Mouse (Mus musculus): Measurements from ENCODE around the gene Oser1. TPM values are rescaled to one million over a fixed set of nuclear protein-coding genes. Genes with fewer than 3 reads are reported as not detected.

Gene Oser1
- 57.1 and 63.8 TPM in 2 replicates for polyA plus RNA-seq (2015; fragmentation: Nextera tagmentation; extraction: Ambion mirVana)

DNA sequence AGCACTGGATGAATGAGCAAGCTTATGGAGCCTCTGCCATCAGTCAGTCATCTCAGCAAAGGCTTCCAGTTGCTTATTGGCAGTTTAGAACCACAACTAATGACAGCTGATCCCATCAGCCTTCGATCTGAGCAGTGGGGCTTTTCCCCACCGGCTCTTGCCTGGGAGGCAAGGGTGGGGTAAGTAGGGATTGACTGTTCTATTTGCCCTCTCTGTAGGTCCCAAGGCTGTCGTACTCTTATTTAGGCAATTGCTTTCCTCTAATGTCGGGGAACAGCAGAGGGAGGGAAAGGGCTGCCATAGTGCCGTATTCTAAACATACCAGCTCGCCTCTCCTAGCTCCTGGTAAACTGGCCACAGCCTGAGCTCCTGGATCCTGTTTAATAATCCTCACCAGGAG, at the start of gene Oser1:
Gene Oser1 (minus strand): TSS at position 101 of the 400 bp plus-strand sequence.
- Histone ChIP-seq H3K9me3 (replicated peaks; ENCODE audit: control insufficient read depth, low read length) (no peaks in the 10 kb centered on the region), H3K4me1 (ENCODE audit: control insufficient read depth, insufficient read depth, low read length) (peaks cover 14% of the 10 kb centered on the region), H3K9ac (ENCODE audit: low read length) (no peak within 1 kb of the TSS), H3K27ac (ENCODE audit: low read length) (no peak within 1 kb of the TSS), H3K4me2 (ENCODE audit: low read depth, low read length) (no peak within 1 kb of the TSS), H3K36me3 (ENCODE audit: control insufficient read depth, insufficient read depth) (no peaks in the 10 kb centered on the region), H3K4me3 (ENCODE audit: low read length) (no peak within 1 kb of the TSS), H3K27me3 (ENCODE audit: control insufficient read depth, insufficient read depth, low read length) (no peaks in the 10 kb centered on the region)
- ATAC-seq (replicated peaks; ENCODE audit: extremely low read depth, insufficient read depth, low FRiP score): no peak
- 83% methylated on average over 6 of the region's 6 CpGs for WGBS

DNA sequence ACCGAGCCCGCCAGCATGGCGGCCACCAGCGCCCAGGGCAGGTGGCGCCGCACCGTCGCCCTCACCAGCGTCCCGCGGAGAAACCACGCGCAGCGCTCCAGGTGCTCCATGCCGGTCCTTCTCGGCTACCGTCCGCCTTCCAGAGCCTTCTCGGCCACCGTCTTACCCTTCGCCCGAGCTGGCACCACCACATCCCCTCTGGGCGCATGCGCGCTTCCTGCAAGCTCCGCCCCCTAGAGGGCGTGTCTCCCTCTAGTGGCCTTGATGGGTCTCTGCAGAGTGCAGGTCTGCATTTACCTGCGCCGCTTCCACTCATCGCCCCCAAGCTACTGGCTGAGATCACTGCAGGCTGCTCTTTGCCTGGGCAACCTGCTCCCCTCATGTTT, 48.0 kb upstream of the Oser1 start, which contains the start of gene Fitm2:
Gene Fitm2 (minus strand): TSS at position 164 of the 386 bp plus-strand sequence.
- no peaks in the 10 kb centered on the region for H3K9me3 ChIP-seq (replicated peaks; ENCODE audit: control insufficient read depth, low read length)
- peak; percentile 94 for ATAC-seq (replicated peaks; ENCODE audit: extremely low read depth, insufficient read depth, low FRiP score)
- H3K9ac ChIP-seq (ENCODE audit: low read length): peak within 1 kb of the TSS; percentile 88
- peak within 1 kb of the TSS; percentile 93 for H3K4me2 ChIP-seq (ENCODE audit: low read depth, low read length)
- H3K27me3 ChIP-seq (ENCODE audit: control insufficient read depth, insufficient read depth, low read length): no peaks in the 10 kb centered on the region
- under 1% methylated on average over 30 of the region's 30 CpGs for WGBS
- H3K4me3 ChIP-seq (ENCODE audit: low read length): peak within 1 kb of the TSS; percentile 78
- H3K4me1 ChIP-seq (ENCODE audit: control insufficient read depth, insufficient read depth, low read length): peaks cover 10% of the 10 kb centered on the region
- H3K36me3 ChIP-seq (ENCODE audit: control insufficient read depth, insufficient read depth): peaks cover 8% of the 10 kb centered on the region; the same call in 1 of the 2 replicates
- H3K27ac ChIP-seq (ENCODE audit: low read length): peak within 1 kb of the TSS; percentile 75

DNA sequence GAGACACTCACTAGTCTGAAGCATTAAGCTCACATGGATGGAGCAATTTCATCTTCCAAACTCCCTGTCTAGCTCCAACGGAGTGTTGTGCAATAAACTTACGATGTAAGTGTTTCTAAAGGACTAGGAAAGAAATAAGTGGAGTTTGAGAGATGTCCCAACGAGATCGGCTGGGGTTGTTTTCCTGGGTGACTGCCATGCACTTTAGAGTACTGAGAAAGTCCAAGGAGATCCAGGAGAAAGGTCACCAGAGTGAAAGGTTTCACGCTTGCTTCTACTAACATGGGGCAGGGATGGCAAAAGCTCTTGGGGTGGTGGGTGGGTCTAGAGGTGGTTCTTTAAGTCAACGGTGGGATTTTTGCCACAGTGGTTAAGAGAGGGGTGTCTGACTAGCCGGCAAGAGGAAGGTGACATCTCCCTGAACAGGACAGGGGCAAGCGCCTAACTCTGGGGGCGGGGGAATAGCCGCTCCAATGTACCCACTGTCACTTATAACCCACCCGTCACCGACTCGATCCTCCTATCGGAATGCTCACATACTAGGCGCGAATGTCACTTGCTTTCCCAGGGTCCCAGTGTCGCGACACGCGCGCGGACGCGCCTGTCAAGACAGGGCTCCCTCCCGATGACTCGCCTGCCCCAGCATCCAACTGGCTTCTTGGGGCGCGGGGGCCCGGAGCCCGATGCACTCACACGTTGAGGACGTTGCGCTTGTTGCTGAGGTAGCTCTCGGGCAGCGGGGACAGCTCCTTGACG, 47.4 kb upstream of the Oser1 start:
- Histone ChIP-seq H3K27ac (ENCODE audit: low read length) (peak overlapping the region; percentile 75), H3K4me3 (ENCODE audit: low read length) (peak overlapping the region; percentile 78), H3K9ac (ENCODE audit: low read length) (peak overlapping the region; percentile 88), H3K36me3 (ENCODE audit: control insufficient read depth, insufficient read depth) (peaks cover 8% of the 10 kb centered on the region; the same call in 1 of the 2 replicates), H3K4me1 (ENCODE audit: control insufficient read depth, insufficient read depth, low read length) (peaks cover 10% of the 10 kb centered on the region), H3K27me3 (ENCODE audit: control insufficient read depth, insufficient read depth, low read length) (no peaks in the 10 kb centered on the region), H3K4me2 (ENCODE audit: low read depth, low read length) (peak overlapping the region; percentile 93), H3K9me3 (replicated peaks; ENCODE audit: control insufficient read depth, low read length) (no peaks in the 10 kb centered on the region)
- WGBS: 5% methylated on average over 36 of the region's 36 CpGs
- no peak; the same call in none of the 2 replicates for ATAC-seq (replicated peaks; ENCODE audit: extremely low read depth, insufficient read depth, low FRiP score)

DNA sequence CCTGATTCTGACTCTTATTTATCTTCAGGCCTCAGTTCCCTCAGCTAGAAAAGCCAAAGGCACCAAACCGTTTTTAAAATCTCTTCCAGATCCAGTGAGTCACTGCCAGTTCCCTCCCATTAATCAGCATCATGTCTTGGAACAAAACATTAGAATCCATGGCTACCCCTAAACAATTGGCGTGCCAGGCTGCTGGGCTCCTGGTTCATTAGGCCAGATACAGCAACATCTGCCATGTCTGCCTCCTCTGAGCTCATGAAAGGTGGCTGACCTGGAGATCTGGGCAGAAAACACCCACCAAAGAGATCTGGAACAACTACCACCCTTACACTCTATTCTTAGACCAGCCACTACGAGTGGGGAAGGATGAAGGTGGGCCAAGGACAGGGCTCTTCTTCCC, 46.6 kb upstream of the Oser1 start:
- H3K36me3 ChIP-seq (ENCODE audit: control insufficient read depth, insufficient read depth): peaks cover 8% of the 10 kb centered on the region; the same call in 1 of the 2 replicates

DNA sequence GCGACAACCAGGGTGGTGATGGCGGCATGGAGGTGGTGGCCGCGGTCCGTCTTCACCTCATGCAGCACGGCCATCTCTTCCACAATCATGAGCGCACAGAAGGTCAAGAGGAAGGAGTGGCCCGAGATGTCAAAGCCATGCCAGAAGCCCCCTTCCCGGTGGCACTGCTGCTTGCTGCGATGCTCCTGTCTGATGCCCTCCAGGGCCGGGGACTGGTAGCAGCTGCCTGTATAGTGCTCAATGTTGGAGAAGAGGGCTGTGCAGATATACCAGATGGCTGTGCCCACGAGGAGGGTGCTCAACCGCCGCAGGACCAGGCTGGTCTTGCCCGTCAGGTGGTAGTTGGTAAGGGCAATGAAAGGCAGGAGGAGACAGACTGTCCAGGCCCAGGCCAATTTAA, 45.2 kb upstream of the Oser1 start:
- Histone ChIP-seq H3K27me3 (ENCODE audit: control insufficient read depth, insufficient read depth, low read length) (no peaks in the 10 kb centered on the region), H3K9ac (ENCODE audit: low read length) (no peak overlapping the region), H3K4me1 (ENCODE audit: control insufficient read depth, insufficient read depth, low read length) (peaks cover 20% of the 10 kb centered on the region), H3K4me3 (ENCODE audit: low read length) (no peak overlapping the region), H3K27ac (ENCODE audit: low read length) (no peak overlapping the region), H3K9me3 (replicated peaks; ENCODE audit: control insufficient read depth, low read length) (no peaks in the 10 kb centered on the region), H3K36me3 (ENCODE audit: control insufficient read depth, insufficient read depth) (peaks cover 8% of the 10 kb centered on the region; the same call in 1 of the 2 replicates), H3K4me2 (ENCODE audit: low read depth, low read length) (no peak overlapping the region)
- no peak for ATAC-seq (replicated peaks; ENCODE audit: extremely low read depth, insufficient read depth, low FRiP score)
- 90% methylated on average over 15 of the region's 15 CpGs for WGBS

More for the DNA sequence above, 46.6 kb upstream of the Oser1 start:
- no peak overlapping the region; the same call in 1 of the 2 replicates for H3K9ac ChIP-seq (ENCODE audit: low read length)
- H3K9me3 ChIP-seq (replicated peaks; ENCODE audit: control insufficient read depth, low read length): no peaks in the 10 kb centered on the region
- H3K4me3 ChIP-seq (ENCODE audit: low read length): peak overlapping the region; percentile 78
- no peak overlapping the region; the same call in 1 of the 2 replicates for H3K27ac ChIP-seq (ENCODE audit: low read length)
- H3K4me2 ChIP-seq (ENCODE audit: low read depth, low read length): peak overlapping the region; percentile 93
- peaks cover 10% of the 10 kb centered on the region for H3K4me1 ChIP-seq (ENCODE audit: control insufficient read depth, insufficient read depth, low read length)
- WGBS: 55% methylated on average over 3 of the region's 3 CpGs
- no peak for ATAC-seq (replicated peaks; ENCODE audit: extremely low read depth, insufficient read depth, low FRiP score)
- no peaks in the 10 kb centered on the region for H3K27me3 ChIP-seq (ENCODE audit: control insufficient read depth, insufficient read depth, low read length)

DNA sequence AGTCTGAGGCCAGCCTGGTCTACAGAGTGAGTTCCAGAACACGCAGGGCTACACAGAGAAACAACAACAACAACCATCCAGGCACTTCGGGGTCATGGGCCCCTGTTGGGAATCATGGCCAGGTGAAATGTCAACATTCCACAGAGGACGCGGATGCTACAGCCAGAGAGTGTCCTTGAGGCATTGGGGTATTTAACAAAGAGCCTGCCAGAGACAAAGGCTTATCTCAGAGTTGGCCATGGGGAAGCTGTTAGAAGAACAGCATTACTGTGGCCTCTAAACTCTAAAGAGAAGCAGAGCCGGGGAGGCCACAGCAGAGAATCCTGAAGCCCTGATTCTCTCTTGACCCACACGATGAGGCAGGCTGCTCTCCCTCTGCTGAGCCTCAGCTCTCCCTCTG, 44.4 kb upstream of the Oser1 start:
- ATAC-seq (replicated peaks; ENCODE audit: extremely low read depth, insufficient read depth, low FRiP score): no peak
- Histone ChIP-seq H3K4me1 (ENCODE audit: control insufficient read depth, insufficient read depth, low read length) (peaks cover 28% of the 10 kb centered on the region), H3K27me3 (ENCODE audit: control insufficient read depth, insufficient read depth, low read length) (no peaks in the 10 kb centered on the region), H3K4me3 (ENCODE audit: low read length) (no peak overlapping the region), H3K9ac (ENCODE audit: low read length) (no peak overlapping the region), H3K9me3 (replicated peaks; ENCODE audit: control insufficient read depth, low read length) (no peaks in the 10 kb centered on the region), H3K36me3 (ENCODE audit: control insufficient read depth, insufficient read depth) (peaks cover 8% of the 10 kb centered on the region; the same call in 1 of the 2 replicates), H3K4me2 (ENCODE audit: low read depth, low read length) (no peak overlapping the region), H3K27ac (ENCODE audit: low read length) (no peak overlapping the region)
- WGBS: 84% methylated on average over 6 of the region's 6 CpGs

DNA sequence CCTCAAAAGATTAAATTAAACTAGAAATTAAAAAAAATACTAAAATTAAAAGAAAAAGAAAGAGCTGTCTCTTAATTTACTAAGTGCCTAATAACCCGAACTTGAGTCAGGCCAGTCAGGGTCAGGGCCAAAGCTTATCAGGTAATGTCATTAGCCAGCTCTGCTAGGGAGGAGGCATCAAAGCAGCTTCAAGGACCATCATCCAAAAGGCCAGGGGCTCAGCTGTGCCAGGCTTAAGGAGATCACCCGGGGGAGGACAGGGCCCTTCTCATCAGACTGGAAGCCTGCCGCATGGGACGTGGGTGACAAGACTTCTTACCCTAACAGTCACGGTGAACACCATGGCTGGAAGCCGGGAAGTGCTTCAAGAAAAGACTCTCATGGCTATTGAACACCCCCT, 43.1 kb upstream of the Oser1 start:
- 76% methylated on average over 6 of the region's 6 CpGs for WGBS

DNA sequence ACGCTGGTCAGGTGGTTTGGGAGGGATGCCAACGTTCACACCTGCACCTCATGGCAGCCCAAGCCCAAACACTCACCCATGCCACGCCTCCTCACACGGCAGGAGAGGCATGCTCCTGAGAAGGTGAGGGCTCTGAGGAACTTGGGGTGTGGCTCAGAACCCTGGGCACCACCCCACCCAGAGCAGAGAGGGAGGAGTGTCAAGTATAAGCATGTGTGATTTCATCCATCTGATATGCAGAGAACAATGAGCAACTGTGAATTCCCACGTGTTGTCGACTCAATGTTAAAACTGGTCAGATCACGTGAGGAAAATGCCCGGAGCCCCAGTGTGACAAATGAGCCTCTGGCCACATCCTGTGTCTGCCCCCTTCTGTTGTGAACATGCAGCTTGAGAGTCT, 42.3 kb upstream of the Oser1 start:
- ATAC-seq (replicated peaks; ENCODE audit: extremely low read depth, insufficient read depth, low FRiP score): no peak
- Histone ChIP-seq H3K4me3 (ENCODE audit: low read length) (no peak overlapping the region), H3K4me2 (ENCODE audit: low read depth, low read length) (no peak overlapping the region), H3K9me3 (replicated peaks; ENCODE audit: control insufficient read depth, low read length) (no peaks in the 10 kb centered on the region), H3K27me3 (ENCODE audit: control insufficient read depth, insufficient read depth, low read length) (no peaks in the 10 kb centered on the region), H3K27ac (ENCODE audit: low read length) (no peak overlapping the region), H3K36me3 (ENCODE audit: control insufficient read depth, insufficient read depth) (peaks cover 8% of the 10 kb centered on the region; the same call in 1 of the 2 replicates), H3K4me1 (ENCODE audit: control insufficient read depth, insufficient read depth, low read length) (peaks cover 31% of the 10 kb centered on the region), H3K9ac (ENCODE audit: low read length) (no peak overlapping the region)
- 45% methylated on average over 8 of the region's 8 CpGs for whole genome bisulfite sequencing

More for the DNA sequence above, 43.1 kb upstream of the Oser1 start:
- no peaks in the 10 kb centered on the region for H3K9me3 ChIP-seq (replicated peaks; ENCODE audit: control insufficient read depth, low read length)
- ATAC-seq (replicated peaks; ENCODE audit: extremely low read depth, insufficient read depth, low FRiP score): no peak
- H3K27me3 ChIP-seq (ENCODE audit: control insufficient read depth, insufficient read depth, low read length): no peaks in the 10 kb centered on the region
- H3K4me1 ChIP-seq (ENCODE audit: control insufficient read depth, insufficient read depth, low read length): peaks cover 32% of the 10 kb centered on the region
- no peak overlapping the region for H3K9ac ChIP-seq (ENCODE audit: low read length)
- H3K27ac ChIP-seq (ENCODE audit: low read length): no peak overlapping the region
- no peak overlapping the region for H3K4me3 ChIP-seq (ENCODE audit: low read length)
- H3K36me3 ChIP-seq (ENCODE audit: control insufficient read depth, insufficient read depth): peaks cover 8% of the 10 kb centered on the region; the same call in 1 of the 2 replicates
- no peak overlapping the region for H3K4me2 ChIP-seq (ENCODE audit: low read depth, low read length)

DNA sequence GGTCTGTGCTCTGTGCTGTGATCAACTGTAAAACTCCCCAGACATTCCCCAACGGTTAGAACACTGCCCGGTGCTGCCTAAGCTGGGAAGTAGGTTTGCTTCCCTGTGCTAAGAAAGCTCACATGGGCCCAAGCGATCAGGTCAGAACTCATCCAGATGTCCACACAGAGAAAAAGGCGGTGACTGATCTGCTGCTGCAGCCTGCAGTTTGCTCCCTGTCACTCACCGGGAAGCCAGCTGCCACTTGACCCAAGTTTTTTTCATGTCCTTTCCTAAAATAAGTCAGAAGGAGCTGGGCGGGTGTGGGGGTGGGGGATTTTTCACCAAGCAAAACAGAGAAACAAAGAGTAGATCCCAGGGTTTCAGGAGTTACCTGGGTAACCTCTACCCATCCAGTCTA, 40.1 kb upstream of the Oser1 start:
- H3K27me3 ChIP-seq (ENCODE audit: control insufficient read depth, insufficient read depth, low read length): no peaks in the 10 kb centered on the region
- H3K9me3 ChIP-seq (replicated peaks; ENCODE audit: control insufficient read depth, low read length): no peaks in the 10 kb centered on the region
- H3K27ac ChIP-seq (ENCODE audit: low read length): peak overlapping the region; percentile 51
- peaks cover 6% of the 10 kb centered on the region; the same call in 1 of the 2 replicates for H3K36me3 ChIP-seq (ENCODE audit: control insufficient read depth, insufficient read depth)
- ATAC-seq (replicated peaks; ENCODE audit: extremely low read depth, insufficient read depth, low FRiP score): peak; percentile 54
- H3K4me1 ChIP-seq (ENCODE audit: control insufficient read depth, insufficient read depth, low read length): peaks cover 22% of the 10 kb centered on the region
- WGBS: 32% methylated on average over 6 of the region's 6 CpGs
- no peak overlapping the region for H3K9ac ChIP-seq (ENCODE audit: low read length)
- peak overlapping the region; percentile 18; the same call in 1 of the 2 replicates for H3K4me2 ChIP-seq (ENCODE audit: low read depth, low read length)
- no peak overlapping the region for H3K4me3 ChIP-seq (ENCODE audit: low read length)
